Mouse (Mus musculus) cerebellum, adult (tissue): ENCODE data around the gene Wiz.

Source experiments
- ATAC-seq: cut with Nextera tagmentation; 2 replicates; pipeline ENCODE4 v1.9.2; 2017; ENCODE audit warnings: mild to moderate bottlenecking, moderate library complexity, mixed read lengths; ENCODE audit not compliant: insufficient number of reproducible peaks, low FRiP score, low TSS enrichment

The Wiz gene

DNA sequence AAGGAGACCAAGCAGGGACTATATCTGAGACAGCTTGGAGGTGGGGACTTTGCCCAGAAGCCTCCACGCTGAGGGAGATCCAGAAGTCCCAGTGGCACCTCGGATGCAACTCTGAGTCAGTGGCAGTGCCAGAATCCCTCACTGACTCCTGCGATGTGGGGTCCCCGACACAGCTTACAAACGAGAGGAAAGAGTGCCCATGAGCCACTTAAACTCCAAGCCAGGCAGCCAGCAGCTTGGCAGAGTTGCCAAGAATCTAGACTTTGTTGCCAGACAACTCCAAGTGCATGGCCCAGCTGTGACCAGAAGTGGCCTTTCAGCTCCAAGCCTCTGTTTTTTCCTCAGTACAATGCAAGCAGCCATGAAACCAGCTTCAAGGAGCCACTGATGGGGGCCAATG is 5.6 kb downstream of the Wiz start:
- no peak for ATAC-seq

DNA sequence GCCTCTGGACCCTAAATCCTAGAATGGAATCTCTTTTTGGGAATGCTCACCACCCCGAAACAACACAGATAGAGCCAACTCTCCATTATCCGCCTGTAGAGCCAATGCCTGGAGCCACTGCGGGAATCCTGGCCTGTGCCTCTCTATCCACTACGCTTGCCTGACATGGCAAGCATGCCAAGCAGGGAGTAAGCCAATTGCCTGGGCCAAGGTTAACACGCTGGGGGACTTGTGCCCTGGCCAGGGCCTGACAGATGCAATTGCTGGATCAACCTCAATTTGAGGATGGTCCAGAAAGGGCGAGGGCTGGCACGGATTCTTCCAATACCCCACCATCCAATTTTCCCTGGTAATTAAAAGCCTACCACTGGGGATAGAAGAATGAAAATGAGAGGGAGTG is 6.7 kb downstream of the Wiz start:
- 0 out of 2 replicates have a peak, but pooled peaks have one; percentile 70 for ATAC-seq

DNA sequence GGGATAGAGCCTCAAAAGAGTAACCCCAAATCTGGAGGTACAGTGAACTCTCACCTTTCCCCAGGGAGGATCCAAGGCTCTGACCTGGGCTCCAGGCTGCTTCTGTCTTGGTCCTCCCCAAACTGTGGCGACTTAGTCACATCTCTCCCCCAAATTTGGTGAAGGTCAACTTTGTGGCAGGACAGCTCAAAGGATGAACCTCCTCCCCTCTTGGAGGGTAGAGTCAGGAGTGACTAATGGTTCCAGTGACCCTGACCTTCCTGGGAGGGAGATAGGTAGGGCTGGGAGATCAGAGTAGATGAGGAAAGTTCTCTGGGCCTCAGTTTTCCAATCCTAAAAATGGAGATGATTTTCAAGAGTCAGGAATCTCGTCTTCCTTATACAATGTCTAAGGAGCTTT is 10.5 kb downstream of the Wiz start:
- ATAC-seq: no peak

DNA sequence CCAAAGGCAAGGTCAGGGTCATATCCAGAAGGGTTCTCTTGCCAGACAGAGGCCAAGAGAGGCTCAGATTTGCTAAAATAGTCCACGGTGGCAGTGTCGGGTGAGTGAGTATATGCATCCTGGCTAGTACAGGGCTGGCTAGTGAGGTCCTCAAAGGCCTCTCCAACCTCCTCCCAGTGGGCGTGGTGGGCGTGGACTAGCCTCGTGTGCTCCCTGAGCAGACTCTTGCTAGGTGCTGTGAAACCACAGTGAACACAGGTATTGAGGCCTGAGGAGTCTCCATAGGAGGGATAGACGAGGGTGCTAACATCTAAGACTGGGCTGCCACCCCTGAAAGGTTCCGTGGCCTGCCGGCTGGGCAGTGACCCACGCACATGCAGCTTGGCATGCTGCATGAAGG is 12.1 kb downstream of the Wiz start:
- no peak for ATAC-seq

DNA sequence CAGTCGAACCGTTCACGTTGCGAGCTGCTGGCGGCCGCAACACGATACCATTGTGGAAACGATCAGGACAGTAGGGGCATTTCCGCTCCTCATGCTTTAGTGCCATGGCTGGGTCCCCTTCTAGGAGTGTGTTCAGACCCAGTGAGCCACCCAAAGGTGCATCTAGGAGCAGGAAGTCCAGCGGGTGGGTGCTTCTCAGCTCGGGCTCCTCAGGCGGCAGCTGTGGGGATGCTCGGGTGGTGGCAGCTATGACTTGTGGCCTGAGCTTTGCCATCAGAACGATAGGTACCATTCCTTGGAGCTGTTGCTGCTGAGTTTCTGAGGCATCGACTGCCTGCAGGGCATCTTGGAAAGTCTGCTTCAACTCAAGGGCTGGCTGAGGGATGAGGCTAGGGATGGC is 12.8 kb downstream of the Wiz start:
- ATAC-seq: no peak

DNA sequence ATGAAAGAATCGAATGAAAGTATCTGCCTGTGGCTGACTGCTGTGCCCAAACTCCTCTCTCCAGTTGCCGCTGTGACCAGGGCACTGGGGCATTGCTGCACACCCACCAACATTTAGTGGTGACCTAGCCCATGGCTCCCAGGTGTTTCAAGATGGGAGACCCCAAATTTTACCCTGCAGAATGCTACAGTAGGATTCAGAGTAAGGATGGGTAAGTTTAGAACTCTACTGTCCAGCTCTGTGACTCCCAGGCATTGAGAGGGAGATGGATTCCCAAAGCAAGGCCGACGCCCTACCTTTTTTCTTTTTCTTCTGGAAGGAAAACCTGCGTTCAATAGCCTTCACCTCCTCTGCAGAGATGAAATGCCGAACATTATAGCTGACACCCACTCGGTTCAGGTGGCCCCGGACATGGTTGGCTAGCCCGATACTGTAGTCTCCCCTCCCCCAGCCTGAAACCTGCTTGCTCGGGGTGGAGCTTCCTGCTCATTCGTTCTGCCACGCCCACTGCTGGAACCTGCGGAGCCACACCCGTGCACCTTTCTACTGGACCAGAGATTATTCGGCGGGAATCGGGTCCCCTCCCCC is 20.2 kb downstream of the Wiz start:
- no peak for ATAC-seq

DNA sequence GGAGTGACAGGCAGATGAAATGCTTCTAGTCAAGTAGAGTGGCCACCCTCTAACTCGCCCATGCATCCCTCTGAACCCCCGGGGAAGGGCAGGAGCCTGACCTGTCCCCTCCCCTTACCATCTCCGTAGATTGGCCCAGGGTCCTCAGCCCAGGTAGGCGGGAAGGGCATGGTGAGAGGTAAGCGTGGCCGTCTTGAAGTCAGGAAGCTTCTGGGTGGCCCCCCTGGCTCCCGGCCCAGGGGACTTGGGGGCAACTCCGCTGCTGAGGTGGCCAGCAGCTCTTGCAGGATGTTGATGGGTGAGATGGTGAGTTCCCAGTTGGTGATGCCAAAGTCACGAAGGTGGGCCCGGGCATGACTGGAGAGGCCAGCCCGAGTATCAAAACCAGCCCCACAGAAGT is 21.5 kb downstream of the Wiz start:
- no peak for ATAC-seq

DNA sequence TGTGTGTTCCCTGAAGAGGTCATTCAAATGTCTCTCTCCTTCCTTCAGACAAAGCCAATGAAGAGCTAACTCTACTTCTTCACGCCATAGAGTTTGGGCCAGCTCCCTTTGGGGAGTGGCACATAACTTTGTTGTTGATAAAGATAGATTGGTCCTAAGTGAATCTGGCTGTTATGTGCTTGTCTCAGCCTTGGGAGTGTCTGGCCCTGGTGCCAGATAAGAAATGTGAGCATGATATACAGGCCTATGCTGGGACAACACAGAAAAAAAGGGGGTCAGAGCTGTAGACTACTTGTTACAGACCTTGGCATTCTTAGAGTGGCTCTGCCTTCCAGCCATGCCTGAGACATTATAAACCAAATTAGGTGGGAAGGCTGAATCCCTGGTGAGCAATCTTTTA is 23.9 kb downstream of the Wiz start:
- ATAC-seq: no peak

DNA sequence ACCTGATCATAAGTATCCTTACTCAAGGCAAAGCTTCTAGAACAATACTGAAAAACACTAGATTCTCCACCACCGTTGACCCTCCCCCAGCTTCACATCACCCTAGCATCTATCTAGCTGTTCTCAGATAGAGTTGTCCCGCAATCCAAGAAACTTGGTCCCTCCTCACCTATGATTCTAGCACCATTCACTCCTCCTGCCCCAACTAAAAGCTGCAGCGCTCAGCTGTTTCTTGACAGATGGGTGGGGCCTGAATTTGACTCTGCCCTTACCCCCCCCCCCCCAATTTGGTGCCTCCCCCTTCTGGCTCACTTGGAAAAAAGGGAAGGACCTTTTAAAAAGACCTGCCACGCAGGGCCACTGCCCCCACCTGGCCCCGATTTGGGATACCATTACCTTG is 24.4 kb downstream of the Wiz start:
- ATAC-seq: no peak

DNA sequence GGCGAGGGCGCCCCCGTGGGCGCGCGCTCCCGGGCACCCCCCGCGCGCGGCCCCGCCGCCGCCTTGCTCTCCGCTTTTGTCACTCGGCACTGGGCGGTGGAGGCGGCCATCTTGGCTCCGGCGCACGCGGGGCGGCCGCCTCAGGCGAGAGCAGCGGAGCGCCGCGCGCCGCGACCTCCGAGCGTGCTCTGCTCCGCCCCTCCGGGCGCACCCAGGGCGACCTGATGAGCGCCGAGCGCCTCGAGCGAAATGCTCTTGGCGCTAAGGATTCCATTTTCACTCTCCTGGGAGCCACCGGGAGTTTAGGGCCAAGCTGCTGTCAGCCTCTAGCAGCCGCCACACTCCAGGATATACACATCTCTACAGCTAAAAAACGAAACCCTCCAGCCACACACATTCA is 24.9 kb downstream of the Wiz start:
- peak; percentile 83 for ATAC-seq

DNA sequence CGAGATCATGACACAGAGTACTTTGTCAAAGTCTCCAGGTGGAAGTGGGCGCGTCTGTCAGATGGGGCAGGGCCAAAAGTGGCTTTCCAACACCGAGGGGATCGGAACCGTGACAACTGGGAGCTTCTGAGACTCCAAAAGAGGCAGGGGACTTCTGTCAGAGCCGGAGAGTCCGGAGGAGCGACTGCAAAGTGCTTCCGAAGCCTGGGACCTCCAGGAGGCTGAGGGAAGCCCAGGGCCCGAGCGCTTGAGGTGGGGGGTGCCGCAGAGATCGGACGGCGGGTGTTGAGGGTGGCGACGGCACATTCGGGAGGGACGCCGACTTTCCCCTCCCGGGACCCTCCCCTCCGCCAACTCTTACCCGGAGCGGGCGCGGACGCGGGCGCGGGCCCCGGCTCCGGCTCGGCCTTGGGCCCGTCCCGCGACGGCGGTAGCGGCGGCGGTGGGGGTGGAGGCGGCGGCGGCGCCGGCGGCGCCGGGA is 25.4 kb downstream of the Wiz start:
- ATAC-seq: 0 out of 2 replicates have a peak, but pooled peaks have one; percentile 12

DNA sequence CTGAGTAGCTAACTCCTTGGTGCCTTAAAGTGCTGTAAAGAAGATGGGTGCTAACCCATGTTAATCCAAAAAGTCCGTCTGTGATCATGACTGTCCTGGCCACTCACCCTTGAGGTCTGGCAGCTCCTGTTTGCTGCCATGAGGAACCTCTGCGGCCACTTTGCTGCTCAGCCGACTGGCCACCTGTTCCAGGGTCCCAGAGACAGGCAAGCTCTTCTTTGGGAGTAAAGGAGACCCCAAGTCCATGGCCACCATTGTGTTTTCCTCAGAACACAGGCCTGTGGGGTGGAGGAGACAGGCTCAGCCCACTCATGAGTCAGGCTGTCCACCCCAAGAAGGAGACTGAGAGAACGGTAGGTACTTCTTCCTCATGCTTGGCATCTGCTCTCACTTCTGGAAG is 26.6 kb downstream of the Wiz start:
- ATAC-seq: no peak

DNA sequence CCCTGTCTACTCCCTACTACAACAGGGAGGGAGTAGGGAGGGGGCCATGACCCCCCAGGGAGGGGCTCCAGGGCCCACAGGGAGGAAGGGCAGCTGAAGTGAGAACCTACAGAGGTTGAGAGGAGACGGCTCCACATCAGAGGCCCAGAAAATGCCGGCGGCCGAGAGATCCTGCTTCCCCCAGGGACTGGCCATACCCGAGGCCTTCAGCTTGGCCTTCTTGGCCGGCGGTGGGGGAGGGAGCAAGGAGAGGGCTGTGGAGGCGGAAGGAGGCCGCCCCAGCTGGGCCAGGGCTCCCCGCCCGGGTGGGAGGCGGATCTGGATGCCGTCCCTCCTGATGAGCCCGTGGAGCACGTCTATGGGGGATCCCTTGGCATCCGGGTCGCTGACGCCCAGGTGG is 29.3 kb downstream of the Wiz start:
- ATAC-seq: no peak

DNA sequence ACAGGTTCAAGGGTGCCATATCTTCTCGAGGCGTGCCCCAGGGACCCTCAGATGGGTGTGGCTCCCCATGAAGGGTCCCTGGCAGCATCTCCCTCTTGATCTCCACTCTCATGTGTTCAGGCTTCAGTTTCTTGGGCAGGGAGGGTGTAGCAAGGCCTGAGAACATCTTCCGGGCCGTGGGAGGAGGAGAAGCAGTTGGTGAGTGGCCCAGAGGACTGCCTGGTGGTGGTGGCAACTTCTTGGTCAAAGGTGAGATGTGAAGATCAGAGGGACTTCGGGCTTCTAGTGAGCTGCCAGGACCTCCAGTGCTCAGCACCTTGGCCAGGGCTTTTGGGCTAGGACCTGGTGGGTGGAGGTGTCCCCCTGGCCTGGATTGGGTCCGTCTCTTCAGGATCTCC is 30.3 kb downstream of the Wiz start:
- no peak for ATAC-seq

DNA sequence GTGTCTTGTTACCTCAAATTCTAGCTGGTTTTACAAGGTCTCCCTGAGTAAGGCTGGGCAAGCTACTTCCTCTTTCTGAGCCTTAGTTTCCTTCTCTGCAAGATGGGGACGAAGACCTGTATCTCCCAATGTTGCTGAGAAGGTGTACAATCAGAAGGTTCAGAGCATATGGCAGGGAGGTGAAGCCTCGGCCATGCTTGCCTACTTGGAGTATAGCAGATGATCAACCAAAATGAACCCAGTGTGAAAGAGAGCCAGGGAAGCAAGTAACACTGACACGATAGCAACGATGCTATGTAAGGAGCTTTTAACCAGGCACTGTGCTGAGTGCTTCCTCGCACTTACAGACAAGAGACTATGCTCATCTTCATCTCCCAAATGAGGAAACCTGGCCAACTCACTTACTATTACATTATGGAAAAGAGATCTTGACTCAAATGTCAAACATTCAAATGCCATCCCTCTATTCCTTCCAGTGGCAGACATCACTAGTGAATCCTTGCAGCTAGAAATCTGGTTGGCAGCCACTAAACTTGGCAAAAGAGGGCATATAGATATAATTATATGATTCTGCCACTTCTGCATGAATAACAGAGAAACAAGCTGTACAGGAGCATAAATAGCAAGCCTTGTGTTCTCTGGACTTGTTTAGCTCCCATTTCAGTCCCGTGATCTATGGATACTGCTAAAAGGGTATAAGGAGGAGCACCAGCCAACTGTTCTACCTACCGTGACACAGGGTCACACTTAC is 30.9 kb downstream of the Wiz start:
- no peak for ATAC-seq

DNA sequence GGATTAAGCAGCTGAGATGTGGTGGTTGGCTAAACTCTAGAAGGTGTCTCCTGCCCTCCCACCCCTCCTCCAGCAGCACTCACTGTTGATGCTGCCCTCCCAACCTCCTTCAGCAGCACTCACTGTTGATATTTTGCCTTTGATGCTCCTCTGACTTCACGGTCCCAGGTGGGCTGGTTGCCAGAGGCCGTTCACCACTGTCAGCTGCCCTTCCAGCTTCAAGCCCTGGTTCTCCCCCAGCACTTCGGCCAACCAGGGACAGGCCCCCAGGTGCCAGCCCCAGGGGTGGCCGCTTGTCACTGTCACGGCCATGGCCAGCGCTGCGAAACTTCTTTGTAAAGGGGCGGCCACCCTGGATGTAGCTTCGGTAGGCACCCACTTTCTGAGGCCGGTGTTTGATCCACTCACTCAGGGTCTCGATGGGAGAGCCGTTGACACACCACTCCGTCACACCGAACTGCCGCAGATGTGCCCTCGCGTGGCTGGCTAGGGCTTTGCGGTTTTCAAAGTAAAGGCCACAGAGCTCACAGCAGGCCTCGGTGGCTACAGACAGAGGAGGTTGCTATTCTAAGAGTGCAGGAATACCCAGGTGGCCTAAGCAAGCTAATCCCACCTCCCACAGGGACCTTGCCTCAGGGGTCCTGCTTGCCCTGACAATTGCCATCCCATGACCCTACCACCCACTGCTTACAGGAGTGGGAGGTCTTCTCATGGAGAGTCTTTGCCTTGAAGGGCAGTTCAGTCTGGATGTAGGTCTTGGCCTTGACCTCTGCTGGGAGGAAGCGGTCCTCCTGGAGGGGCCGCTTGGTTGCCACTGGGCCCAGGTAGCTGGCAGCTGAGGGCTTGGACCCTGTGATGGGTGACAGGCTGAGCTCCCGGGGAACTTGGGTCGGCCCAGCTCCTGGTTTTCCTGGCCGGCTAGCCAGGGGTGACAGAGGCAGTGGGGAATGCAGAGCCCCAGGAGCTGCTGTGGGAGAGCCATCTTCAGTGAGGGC is 32.2 kb downstream of the Wiz start:
- ATAC-seq: no peak

DNA sequence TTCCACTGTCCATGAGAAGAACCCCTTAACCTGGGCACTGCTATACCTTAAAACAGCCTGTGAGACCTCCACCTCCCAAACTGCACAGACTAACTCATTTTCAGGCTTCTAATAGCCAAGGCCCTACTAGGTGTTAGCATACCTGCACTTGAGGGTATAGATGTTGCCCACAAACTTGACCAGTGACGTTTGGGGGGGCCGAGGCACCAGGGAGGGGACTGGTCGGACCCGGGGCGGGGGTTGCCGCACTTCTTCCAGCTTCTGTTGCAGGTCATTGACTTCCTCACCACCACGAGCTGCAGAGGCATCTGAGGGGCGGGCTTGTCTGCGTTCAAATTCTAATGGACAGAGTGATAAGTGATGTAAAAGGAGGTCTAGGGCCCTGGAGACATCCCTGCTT is 33.0 kb downstream of the Wiz start:
- ATAC-seq: no peak

DNA sequence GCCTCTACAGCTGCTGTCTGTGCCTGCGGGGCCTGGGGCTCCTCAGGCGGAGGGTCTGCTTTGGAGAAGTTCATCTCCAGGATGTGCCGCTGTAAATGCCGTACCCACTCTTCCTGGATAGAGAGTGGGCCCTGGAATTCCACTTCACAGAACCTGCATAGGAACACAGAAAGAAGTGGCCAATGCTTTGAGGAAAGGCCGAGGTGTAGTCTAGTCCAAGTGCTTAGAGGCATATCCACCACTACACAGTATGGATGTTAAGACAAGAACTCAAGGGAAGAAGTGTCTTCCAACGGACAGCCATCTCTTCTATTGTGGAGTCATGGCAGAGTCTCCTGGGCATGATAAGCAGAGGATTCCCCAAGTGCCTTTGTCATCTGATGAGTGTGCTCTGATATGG is 34.2 kb downstream of the Wiz start:
- no peak for ATAC-seq

DNA sequence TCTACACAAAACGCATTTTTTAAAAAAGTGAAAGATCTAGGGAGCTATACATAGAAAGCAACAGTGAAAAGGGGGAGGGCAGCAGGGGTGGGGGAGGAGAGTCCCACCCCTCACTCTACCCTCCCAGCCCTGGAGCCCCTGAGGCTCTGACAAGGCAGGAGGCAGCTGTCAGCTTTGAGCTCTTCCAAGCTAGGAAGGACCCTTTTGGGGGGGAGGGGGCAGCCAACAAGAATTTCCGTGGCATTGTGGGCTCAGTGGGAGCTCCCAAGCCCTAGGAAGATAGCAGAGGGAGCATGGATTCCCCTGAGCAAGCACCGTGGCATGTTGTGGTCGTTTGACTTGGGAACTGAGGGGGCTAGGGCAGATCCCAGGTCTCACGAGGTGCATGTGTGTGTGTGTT is 35.0 kb downstream of the Wiz start:
- ATAC-seq: no peak

DNA sequence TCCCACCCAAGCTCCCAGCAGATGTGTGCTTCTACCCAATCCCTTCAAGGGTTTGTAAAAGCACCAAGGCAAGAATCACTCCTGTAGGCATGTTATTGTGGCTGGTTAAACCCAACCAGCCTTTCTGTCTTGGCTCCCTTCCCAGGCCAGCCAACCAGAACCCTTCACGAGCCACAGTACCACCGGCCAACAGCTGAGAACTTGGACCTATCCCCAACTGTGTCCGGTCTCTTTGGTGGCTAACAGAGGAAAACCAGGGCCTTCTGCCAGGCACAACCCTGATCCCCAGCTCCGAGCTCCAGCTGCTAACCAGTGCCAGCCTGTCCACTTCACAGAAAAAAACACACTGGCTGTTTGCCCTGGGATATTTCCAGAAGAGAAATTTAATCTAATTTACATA is 35.5 kb downstream of the Wiz start:
- ATAC-seq: no peak

DNA sequence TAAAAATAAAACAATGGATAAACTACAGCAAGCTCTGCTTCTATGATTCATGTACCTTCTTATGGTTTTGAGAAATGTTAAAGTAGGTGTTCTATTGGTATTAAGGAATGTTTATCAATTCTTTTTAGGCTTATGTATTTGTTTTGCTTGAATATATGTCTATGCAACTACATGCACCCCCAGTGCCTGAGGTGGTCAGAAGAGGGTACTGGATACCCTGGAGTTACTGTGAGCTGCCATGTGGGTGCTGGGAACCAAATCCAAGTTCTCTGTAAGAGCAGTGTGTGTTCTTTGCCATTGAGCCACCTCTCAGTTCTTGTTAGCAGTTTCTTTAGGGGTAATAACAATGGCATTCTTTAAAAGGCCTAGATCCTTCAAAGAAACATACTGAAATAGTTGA is 37.5 kb downstream of the Wiz start:
- ATAC-seq: no peak
